Mouse (Mus musculus) frontal cortex, postnatal 36 days (tissue): ENCODE measurements around the gene Naa25.

Source experiments
- DNase-seq, 2 experiments: peaks; one replicate each; pipeline ENCODE4 v3.0.0; 2022; ENCODE audit warnings: low spot score in 2 of 2

The Naa25 gene

GRCm38 (mm10) chr5:121393402-121393801 is 4.3 kb upstream of the Naa25 start:
- DNase-seq = no peak

- DNase-seq = no peak
Measured at GRCm38 (mm10) chr5:121395621-121396020, 2.1 kb upstream of the Naa25 start.

DNA sequence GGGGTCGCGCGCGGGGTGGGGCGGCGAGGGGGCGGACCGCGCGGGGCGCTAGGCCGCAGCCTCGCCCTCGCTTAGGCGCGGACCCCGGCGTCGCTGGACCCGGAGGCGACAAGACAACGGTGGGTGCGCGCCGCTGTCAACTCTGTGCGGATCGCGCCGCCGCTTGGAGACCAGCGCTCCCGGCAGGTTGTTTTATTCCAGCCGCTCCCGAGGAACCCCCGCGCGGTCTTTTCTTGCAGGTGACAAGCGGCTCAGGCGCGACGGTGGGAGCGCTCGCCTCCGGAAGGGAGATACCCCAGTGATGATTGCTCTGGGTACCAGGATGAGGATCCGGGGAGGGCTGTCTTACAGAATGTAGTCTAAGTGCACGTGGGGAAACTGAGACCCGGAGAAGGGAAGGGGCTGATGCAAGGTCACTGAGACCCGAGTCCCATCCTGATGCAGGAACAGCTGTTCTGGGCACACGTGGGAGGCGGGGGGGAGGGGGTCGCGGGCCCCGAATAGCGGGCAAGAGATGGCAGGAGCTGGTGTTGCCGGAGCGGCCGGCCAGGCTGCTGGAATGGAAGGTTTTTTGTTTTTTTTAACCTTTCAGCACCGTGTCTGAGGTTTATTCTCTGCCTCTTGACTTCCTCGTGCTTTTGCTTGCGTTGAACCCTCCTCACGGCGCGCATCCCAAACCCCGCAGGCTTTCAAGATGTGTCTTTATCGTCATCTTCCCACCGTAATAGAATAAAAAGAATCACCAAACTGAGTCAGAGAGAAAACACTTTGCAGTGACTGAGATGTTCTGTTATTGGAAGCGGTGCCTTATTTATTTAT is 619 bp downstream of the Naa25 start:
- DNase-seq = no peak

- DNase-seq = no peak
Measured at GRCm38 (mm10) chr5:121398965-121399462, 1.3 kb downstream of the Naa25 start.

GRCm38 (mm10) chr5:121399540-121399939 is 1.8 kb downstream of the Naa25 start:
- DNase-seq = no peak

DNA sequence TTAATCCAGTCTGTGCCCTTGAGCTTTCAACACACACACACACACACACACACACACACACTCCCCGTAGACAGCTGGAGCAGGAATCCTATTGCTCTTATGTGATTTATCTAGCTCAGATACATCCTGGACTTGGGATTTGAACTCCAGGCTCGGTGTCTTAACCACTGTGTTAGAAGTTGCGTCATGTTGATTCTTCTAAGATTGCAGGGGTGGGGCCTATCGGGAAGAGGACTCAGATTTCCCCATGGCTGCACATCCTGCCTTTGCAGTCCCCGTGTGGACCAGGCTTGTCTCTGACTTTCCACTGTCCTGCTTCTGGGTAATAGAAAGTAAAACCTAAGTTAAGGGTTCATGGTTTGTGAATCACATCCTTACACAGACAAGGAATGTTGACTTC is 2.3 kb downstream of the Naa25 start:
- no peak for DNase-seq

- DNase-seq = no peak
Measured at GRCm38 (mm10) chr5:121400849-121401248, 3.1 kb downstream of the Naa25 start.

GRCm38 (mm10) chr5:121407856-121408255 is 10.1 kb downstream of the Naa25 start:
- no peak for DNase-seq

DNA sequence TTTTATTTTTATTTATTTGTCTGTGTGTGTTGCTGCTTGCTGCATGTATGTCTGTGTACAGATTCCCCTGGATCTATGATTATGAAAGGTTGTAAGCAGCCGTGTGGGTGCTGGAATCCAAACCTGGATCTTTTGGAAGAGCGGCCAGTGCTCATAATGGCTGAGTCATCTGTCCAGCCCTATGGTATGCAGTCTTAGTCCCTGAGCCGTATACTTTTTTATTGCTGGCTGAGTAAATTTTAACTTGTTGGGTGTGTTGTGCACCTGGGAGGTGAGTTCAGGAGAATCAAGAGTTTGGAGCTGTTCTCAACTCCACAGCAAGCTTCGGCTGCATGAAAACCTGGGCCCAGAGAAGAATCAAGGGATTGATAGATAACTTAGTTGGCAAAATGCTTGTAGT is 13.2 kb downstream of the Naa25 start:
- DNase-seq = no peak

DNA sequence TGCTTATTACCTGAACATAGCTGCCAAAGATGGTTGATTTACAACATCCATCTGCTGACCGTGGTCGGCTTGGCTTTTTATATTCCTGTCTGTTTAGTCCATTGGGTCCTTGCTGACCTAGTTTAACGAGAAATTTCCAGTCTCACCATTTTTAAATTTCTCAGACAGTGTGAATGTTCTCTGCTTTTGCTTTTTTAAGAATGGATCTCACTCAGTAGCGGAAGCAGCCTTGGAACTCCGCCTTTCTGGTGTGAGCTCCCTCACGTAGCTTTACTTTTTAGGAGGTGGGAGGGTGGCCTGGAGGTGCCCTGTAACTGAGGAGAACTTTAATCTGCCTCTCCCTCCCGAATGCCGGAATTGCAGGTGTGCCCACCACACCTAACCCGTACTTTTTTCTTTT is 23.0 kb downstream of the Naa25 start:
- DNase-seq = no peak

DNA sequence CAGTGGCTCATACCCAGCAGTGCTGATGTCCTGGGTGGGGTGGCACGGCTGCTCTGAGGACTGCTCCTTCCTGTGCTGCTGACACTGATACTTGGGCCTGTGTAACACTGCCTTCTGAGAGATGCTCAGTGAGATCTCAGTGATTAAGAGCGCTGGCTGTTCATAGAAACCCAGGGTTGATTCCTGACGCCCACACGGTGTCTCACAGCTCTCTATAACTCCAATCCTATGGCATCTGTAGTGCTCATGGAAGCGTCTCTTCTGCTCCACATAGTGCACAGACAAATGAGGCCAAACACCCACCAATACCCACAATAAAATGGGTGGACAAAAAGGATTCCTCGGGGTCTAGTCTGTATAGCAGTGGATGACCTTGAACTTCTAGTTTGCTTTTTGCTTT is 25.1 kb downstream of the Naa25 start:
- peak in 1 of 2 experiments; percentile 46 for DNase-seq

- DNase-seq = no peak
Measured at GRCm38 (mm10) chr5:121423297-121423696, 25.6 kb downstream of the Naa25 start.

GRCm38 (mm10) chr5:121428954-121429353 is 31.2 kb downstream of the Naa25 start:
- peak; percentile 30 to 37 for DNase-seq

GRCm38 (mm10) chr5:121438131-121438530 is 40.4 kb downstream of the Naa25 start:
- peak in 1 of 2 experiments; percentile 19 for DNase-seq

GRCm38 (mm10) chr5:121438756-121439155 is 41.0 kb downstream of the Naa25 start:
- no peak for DNase-seq

DNA sequence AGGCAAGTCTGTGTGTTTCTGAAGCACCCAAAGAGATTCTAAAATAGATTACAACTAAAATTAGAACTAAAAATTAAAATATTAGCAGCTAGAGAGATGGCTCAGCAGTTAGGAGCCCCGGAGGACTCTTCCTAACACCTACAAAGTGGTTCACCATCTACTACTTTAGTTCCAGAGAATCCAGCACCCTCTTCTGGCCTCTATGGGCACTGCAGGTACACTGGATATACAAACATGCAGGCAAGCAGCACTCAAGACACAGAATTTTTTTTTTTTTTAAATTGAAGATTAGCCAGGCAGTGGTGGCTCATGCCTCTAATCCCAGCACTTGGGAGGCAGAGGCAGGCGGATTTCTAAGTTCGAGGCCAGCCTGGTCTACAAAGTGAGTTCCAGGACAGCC is 45.8 kb downstream of the Naa25 start:
- DNase-seq = peak in 1 of 2 experiments; percentile 56

GRCm38 (mm10) chr5:121444870-121445269 is 47.1 kb downstream of the Naa25 start:
- DNase-seq = no peak

- DNase-seq = no peak
Measured at GRCm38 (mm10) chr5:121448450-121448849, 50.7 kb downstream of the Naa25 start.

GRCm38 (mm10) chr5:121449976-121450375 is 52.2 kb downstream of the Naa25 start:
- DNase-seq = peak in 1 of 2 experiments; percentile 40

GRCm38 (mm10) chr5:121450476-121450875 is 52.7 kb downstream of the Naa25 start:
- DNase-seq = no peak

- no peak for DNase-seq
Measured at GRCm38 (mm10) chr5:121451203-121451602, 53.5 kb downstream of the Naa25 start.

DNA sequence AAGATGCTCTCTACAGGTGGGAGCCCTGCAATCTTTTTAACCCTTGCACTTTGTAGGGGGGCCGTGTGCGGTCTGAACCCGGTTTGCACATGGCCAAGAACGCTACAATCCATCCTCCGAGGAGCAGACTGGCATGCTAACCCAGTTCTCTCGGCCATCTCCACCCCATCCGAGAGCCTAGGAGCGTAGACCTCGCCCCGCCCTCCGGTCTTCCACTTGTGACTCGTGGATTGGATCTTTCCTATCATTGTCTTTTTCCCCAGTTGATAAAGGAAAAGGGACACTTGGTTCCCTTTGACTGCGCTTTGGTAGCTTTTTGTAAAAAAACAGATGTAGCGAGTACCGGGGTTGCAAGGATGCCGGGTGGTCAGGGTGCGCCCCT is 53.9 kb downstream of the Naa25 start, which contains the start of gene Tmem116:
Gene Tmem116 (plus strand): TSS at position 250 of the 382 bp plus-strand sequence.
- no peak for DNase-seq
